Mouse (Mus musculus): ENCODE measurements around the gene Olfr998.
"Not testable (repeated sequence)": the region's sequence is repeated elsewhere in the genome, so short reads cannot be mapped to it uniquely, and the experiment has no call there.

Olfr998 gene

GRCm38 (mm10) chr2:85588648-85589047 is at the start of gene Olfr998:
TSS of gene Olfr998 (plus strand) at chr2:85588948.
- DNase-seq = not testable (repeated sequence)

DNA sequence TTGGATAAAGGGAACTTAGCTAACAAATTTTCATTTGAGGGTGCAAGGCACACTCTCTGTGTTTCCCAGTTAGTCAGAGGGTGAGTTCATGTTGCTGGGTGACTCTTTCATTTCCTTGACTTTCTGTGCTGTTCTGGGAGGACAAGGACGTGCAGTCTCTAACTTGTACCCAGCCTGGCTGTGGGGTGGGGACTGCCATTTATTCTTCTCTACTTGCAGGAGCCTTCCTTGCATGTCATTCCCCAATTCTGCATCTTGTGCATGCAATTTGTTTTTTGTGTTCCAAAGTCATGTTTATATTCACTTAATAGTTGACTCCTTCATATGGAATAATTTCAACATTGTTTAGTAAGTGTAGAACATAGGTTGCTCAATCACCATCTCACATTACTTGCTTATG is 33.9 kb upstream of the Olfr998 start:
- no peak for DNase-seq

DNA sequence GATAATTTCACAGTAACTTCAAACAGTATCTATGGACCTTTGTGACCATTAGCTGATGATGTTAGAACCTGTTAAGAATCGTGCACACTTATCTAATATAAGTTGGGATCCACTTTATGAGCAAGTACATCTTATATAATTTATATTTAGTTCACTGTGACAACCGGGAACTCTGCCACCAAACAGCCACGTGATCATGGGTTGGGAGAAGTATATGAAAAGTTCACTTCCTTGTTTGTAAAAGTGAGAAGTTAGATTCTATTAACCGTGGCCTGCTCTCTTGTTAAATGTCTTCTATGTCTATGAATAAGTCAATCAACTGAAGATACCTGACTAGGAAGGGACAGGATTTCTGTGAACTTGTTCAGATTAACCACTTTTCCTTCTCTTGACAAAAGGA is 28.5 kb upstream of the Olfr998 start:
- no peak for DNase-seq

GRCm38 (mm10) chr2:85561187-85561586 is 27.6 kb upstream of the Olfr998 start:
- no peak for DNase-seq

DNA sequence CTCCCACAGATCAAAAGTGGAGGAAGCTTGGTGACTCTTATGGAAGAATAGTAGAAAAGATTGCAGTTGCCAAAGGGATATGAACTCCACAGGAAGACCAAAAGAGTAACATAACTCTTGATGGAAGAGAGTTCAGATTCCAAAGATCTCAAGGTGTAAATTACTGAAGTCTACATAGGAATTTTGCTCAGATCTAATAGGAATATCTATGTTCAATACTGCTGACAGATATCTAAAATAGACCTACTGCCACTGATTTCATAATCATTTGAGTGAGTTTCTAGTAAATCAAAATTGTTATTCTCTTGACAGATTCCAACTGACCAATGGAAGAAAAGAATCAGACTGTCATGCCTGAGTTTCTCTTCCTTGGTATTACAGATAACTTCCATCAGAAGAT is 9.8 kb upstream of the Olfr998 start, which contains the start of gene Olfr996:
Gene Olfr996 (plus strand): TSS at position 301 of the 400 bp plus-strand sequence.
- no peak for DNase-seq

- no peak for DNase-seq
Measured at GRCm38 (mm10) chr2:85611803-85612202, 23.1 kb downstream of the Olfr998 start, which contains the start of gene Olfr1000. TSS of gene Olfr1000 (minus strand) at chr2:85611903.

All from kidney, adult 11 months (tissue).